In the genomic region with DNA sequence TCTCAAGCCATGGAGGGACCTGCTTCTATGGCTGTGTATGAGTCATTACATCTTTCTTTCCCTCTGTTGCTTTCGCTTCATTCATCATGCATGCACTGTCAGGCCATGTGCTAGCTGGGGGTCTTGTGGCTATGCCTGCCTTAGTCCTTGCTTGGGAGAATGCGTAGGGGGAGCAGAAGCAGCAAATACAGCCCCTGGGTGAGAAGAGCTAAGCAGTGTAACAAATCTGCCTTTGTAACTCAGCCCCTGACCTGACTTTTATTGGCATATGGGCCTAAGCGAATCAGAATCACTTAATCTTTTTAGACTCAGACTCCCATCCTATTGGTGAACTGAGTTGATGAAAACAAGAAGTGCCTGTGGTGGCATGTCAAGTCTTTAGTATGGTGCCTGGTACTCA, we compare ENCODE assay signal across 30 mouse cellular contexts. TPM values are rescaled to one million over a fixed set of nuclear protein-coding genes. Genes with fewer than 3 reads are reported as not detected.
"Had no signal": no experiment of that assay in that cellular context is flagged by ENCODE, and none has a peak within 500 bp of the region (broad histone marks: within the 10 kb centered on the region; RNA-seq: fewer than 3 reads in every experiment).

No protein-coding gene starts in this region.

- H3K27me3 ChIP-seq: hindbrain, embryonic 12.5 days; intestine, embryonic 15.5 days; limb, embryonic 12.5 days had no signal

- H3K4me1 ChIP-seq: hindbrain, embryonic 10.5 days; hindbrain, embryonic 12.5 days; intestine, embryonic 15.5 days; limb, embryonic 10.5 days; limb, embryonic 12.5 days had no signal

- ATAC-seq: hindbrain, embryonic 16.5 days; inflammation-experienced regulatory T-cells, adult 6 months; intestine, embryonic 15.5 days; intestine, postnatal 0 days had no signal

- H3K9me3 ChIP-seq: hindbrain, embryonic 10.5 days; hindbrain, embryonic 12.5 days; intestine, embryonic 15.5 days; limb, embryonic 10.5 days; limb, embryonic 12.5 days had no signal

- H3K27ac ChIP-seq: heart, adult 2 months; hindbrain, embryonic 10.5 days; hindbrain, embryonic 12.5 days; hindbrain, embryonic 14.5 days; intestine, embryonic 15.5 days; layer of hippocampus, adult 2 months; left cerebral cortex, adult 2 months; limb, embryonic 10.5 days; limb, embryonic 12.5 days had no signal

- H3K36me3 ChIP-seq: hindbrain, embryonic 10.5 days; hindbrain, embryonic 12.5 days; intestine, embryonic 15.5 days; limb, embryonic 10.5 days; limb, embryonic 12.5 days had no signal

- DNase-seq: gastrocnemius, postnatal 14 days; gastrocnemius, postnatal 36 days; heart, adult 11 months; heart, adult 2 months; heart, postnatal 10 days; heart, postnatal 4 days; kidney, adult 18-20 months; kidney, adult 8-10 months; kidney, postnatal 10 days; kidney, postnatal 25 days; kidney, postnatal 4 days; liver had no signal

- H3K4me3 ChIP-seq: heart, adult 2 months; hindbrain, embryonic 10.5 days; hindbrain, embryonic 12.5 days; intestine, embryonic 15.5 days; layer of hippocampus, adult 2 months; left cerebral cortex, adult 2 months; limb, embryonic 10.5 days; limb, embryonic 12.5 days had no signal

- H3K9ac ChIP-seq: hindbrain, embryonic 12.5 days; hindbrain, embryonic 14.5 days; intestine, embryonic 15.5 days; limb, embryonic 12.5 days had no signal

- H3K4me2 ChIP-seq: heart, embryonic 11.5 days; hindbrain, embryonic 12.5 days; hindbrain, embryonic 14.5 days; intestine, embryonic 15.5 days; limb, embryonic 12.5 days had no signal

RNA-seq across cellular contexts. Expression of gene Gpr139, which starts 22.8 kb away (rescaled TPM):
- total RNA-seq: gastrocnemius, adult 18-20 months; gastrocnemius, adult 8-10 months; gastrocnemius, postnatal 14 days; gastrocnemius, postnatal 36 days; heart, adult 2 months; heart, postnatal 10 days; heart, postnatal 25 days; heart, postnatal 4 days had no signal
- polyA plus RNA-seq: gonadal fat pad, adult 2 months; heart, adult 2 months; heart, embryonic 11.5 days; heart, embryonic 16.5 days; inflammation-experienced regulatory T-cells, adult 6 months; intestine, postnatal 0 days; kidney, embryonic 14.5 days; limb, embryonic 10.5 days; limb, embryonic 12.5 days had no signal
